Mouse (Mus musculus) gastrocnemius, adult 18-20 months (tissue): ENCODE data around the gene Grhl1. TPM values are rescaled to one million over a fixed set of nuclear protein-coding genes. Genes with fewer than 3 reads are reported as not detected.
A peak's percentile ranks its signal among the peaks of the same experiment; 100 is the strongest.
"Not testable (repeated sequence)": the region's sequence is repeated elsewhere in the genome, so short reads cannot be mapped to it uniquely, and the experiment has no call there.

Experiments used
- DNase-seq: peaks from one replicate; pipeline ENCODE4 v3.0.0; 2021; ENCODE audit warnings: low spot score
- total RNA-seq, 2 experiments: library from RNA; stranded (reverse); gene quantifications; 2 replicates each; pipeline ENCODE4 v1.2.3; 2021

Grhl1 gene
- total RNA-seq, 2 experiments from 2014 or later = 0.24 to 0.27 TPM

DNA sequence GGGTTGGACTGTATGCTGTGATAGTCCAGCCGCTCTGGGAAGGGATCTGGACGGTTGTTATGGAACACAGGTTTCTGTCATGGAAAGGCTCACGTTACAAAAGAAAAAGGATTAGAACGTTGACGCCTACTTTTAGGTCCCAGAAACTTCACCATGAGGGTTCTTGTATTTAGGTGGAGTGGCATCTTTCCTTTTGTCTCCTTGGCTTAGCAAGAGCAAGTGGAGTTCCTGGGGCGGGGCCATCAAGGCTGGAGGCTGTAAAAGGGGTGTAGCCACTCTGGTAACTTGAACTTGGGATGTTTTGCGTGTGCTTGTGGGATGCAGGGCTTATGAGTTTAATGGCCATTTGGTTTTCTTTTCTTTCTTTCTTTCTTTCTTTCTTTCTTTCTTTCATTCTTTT, 18.3 kb downstream of the Grhl1 start:
- DNase-seq = no peak

DNA sequence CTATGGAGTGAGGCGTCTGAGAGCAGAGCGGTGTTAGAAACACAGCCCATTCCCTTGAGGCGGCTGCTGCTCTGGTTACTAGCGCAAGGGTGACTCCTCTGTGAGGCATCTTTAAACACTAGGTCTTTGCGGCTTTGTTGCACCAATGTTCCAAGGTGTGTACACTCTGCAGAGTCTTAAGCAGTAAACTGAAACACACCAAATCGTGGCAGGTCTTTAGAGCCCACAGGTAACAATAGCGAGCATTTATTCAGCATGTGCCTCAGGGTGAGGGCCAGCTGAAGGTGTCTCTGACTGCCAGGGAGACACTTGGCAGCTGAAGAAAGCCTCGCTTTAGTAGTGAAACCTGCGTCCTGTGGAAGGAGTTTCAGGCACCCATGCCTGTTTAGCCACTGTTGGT, 20.0 kb downstream of the Grhl1 start:
- DNase-seq = no peak

DNA sequence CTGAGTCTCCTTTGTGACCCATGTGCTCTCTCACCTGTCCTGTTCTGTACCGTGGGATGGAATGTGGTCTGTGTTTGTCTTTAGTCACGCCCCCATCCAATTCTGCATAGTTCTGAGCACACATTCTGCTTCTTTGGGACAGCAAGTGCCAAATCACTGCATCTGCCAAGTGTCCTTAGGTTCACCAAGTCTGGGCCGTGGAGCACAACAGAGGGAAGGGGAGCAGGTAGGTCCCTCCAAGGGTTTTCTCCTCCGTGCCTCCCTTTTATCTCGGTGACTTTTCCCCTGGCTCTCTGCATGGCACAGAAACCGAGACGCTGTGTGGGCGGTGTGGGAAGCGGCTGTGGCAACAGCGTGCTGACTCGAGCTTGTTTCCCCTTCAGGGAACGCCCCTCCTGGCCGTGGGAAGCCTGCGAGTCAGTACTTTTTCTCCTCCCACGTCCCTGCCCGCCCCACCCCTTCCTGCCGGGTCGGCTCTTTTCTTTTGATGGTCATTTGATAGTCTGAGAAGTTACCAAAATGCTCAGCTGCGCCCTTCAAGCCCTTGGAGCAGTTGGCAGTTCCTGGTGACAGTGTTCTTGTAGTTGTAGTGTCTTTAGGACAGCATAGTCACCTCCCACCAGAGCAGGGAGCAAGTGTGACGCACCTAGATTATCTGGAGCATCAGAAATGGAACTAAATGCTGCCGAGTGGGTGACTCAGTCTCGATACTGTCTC, 21.0 kb downstream of the Grhl1 start:
- DNase-seq = peak; percentile 72

DNA sequence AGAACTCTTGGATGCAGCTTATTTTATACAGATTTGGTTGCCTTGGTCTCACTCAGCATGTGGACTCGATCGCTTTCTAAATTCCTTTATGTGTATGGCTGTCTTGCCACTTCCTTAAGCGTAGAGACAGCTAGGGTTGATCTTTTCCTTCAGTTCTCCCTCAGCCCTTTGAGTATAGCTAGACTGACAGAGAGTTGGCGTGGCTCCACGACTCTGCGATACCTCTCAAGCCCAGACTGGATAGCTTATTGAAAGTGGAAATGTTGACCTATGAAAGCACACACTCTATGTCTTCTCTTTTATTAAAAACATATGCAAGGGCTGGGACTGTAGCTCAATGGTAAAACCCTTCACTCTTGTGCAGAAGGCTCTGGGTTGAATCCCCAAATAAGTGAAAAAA, 25.3 kb downstream of the Grhl1 start:
- no peak for DNase-seq

DNA sequence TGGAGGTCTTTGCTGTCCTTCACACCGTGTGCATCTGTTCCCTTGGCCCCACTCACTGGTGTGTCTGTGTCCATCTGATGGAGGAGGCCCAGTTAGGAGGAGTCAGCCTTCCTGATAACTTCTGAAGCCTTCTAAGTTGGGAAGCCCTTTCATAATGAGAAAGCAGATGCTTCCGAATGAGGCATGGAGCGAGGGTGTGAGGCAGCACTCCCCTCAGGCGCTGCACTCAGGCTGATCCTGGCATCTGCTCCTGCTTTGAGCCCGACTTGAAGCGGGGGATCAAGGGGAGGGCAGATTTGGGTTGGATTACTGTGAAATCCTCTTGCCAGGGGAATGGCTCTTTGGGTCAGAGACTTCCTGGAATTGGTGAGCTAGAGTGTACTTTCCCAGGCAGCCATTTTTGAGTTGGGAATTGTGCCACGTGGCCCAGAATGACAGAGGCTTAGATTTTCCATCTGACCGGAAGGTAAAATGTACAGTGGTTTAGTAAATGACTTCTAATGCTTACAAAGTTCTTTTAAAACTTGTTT, 27.3 kb downstream of the Grhl1 start:
- DNase-seq = no peak

DNA sequence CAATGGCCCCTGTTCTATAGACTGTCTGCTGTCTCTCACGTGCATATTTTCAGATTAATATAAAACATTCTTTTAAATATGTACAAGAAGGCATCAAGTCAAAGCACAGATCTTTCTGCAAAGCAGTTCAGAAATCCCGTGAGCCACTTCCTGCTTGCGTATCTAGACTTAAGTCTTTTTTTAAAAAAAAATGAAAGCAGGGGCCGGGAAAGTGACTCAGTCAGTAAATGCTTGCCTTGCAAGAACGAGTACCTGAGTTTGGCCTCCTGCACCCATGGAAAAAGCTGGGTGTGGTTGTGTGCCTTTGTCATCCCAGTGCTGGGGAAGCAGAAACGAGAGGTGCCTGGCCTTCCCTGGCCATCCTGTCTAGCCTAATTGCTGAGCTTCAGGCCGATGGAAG, 28.0 kb downstream of the Grhl1 start:
- DNase-seq = no peak

DNA sequence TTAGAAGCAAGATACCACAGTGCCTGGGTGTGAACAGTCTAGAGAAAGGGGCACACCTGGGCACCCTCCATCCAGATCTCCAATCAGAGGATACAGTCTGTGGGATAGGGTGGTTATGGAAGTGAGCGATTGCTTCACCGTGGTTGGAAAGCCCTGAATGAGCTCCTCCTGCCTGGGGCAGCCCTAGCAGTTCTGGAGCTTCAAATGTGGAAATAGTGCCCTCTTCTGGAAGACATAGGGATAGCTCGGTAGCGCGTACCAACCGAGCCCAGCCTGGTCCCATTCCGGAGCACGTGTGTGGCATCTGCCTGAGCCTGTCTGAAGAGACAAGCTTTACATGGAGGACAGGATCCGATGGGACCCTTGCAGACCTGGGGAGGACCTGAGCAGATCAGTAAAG, 28.7 kb downstream of the Grhl1 start:
- DNase-seq = peak; percentile 84

DNA sequence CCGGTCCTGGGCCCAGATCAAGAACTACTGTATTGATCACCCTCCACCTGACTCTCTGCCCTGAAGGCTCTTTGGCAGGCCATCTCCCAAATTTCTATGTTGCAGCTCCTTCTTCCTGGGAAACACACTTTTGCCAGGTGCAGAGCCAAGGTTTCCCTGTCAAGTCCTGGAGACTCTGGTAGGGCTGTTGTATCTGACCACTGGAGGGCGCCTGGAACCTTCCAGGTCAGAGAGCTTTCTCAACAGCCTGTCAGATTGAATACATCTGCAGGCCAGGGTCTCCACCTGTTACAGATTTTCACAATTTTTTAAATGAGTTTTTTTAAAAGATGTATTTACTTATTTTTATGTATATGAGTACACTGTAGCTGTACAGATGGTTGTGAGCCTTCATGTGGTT, 31.2 kb downstream of the Grhl1 start:
- peak; percentile 70 for DNase-seq

DNA sequence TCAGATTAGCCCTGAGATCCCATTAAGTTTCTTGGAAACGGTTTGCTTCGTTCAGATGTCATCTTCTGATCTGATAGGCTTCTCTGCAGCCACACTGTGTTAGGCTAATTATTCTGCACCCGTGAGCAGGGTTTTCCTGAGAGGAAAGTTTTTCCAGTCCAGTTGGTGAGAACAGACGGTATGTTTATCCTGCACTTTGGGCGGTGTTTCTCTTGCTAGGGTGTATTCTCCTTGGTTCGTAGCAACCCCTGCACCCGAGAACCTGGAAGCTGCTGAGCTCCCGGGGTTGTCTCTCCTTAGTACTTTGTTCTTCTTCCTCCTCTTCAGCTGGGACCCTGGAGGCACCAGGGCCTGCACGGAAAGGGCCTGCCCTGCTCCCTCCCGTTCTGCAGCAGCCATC, 34.1 kb downstream of the Grhl1 start:
- no peak for DNase-seq

DNA sequence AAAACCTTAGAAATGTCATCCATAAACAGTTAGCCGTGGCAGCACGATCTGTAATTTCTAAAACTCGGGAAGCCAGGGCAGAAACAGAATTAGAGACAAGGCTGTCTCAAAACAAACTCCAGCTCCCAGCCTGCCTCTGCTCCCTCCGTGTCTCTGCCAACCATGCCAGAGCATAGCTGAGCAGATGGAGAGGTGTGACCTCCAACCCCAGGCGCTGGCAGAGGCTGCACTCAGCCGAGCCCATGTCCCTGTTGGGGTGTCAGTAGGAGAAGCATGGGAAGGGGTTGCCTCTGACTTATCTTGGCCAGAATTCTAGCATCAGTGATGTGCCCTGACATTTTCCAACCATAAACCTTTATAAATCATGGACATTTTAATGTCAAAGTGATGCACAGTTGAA, 40.5 kb downstream of the Grhl1 start:
- DNase-seq = no peak

DNA sequence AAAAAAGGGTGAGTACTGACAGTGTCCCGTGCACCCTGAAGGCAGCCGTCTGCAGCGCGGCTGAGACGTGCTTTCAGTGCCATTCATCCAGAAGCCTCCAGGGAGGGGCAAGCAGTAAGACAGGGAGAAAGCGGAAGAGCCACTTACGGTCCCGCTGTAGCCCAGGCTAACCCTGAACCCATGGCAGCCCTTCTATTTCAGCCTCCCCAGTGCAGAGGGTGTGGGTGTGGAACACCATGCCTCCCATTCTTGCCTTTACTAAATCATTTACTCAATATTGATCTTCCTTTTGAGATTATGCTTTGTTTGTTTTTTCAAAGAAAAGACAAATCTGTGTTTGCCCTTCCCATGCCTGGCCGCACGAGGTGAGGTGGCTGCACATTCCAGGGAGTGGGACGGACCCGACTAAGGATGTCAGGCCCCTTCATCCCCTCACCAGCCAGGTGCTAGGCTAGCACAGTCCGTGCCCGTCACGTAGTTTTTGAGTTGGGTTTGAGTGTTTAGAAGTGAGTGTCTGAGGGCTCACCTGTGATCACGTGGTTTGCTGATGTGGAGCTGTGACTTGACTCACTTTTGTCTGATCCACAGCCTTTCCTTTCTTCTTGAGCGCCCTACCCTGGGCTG, 42.5 kb downstream of the Grhl1 start:
- DNase-seq = no peak

DNA sequence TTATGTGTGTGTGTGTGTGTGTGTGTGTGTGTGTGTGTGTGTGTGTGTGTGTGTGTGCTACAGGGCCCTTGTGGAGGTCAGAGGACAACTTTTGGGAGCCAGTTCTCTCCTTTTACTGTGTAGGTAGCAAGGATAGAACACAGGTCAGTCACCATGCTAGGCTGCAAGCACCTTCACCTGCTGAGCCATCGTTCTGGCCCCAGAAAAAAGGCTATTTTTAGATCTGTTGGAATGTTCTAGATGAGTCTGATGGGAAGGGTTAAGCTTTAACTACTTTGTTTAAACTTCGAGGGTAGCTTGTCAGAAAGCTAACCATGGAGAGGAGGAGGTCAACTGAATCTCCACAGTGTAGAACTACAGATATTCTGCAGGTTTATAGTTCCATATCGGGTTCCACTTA, 43.1 kb downstream of the Grhl1 start:
- DNase-seq = no peak

DNA sequence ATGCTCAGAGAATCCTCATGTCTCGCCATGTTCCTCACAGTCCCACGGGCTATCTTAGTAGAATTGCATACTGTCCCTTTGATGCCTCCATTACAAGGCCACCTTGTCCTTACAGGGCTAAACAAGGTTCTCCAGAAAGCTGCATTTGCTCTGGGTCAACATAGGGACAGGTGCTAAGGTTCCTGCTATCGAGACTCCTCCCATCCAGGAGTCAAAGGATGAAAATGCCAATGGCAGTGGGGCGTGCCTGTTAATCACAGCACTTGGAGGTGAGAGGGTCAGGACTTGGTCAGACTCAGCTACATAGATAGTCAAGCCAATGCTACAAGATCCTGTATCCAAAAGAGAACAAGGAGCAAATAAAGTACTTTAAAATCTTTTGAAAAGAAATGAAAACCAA, 47.4 kb downstream of the Grhl1 start:
- no peak for DNase-seq

DNA sequence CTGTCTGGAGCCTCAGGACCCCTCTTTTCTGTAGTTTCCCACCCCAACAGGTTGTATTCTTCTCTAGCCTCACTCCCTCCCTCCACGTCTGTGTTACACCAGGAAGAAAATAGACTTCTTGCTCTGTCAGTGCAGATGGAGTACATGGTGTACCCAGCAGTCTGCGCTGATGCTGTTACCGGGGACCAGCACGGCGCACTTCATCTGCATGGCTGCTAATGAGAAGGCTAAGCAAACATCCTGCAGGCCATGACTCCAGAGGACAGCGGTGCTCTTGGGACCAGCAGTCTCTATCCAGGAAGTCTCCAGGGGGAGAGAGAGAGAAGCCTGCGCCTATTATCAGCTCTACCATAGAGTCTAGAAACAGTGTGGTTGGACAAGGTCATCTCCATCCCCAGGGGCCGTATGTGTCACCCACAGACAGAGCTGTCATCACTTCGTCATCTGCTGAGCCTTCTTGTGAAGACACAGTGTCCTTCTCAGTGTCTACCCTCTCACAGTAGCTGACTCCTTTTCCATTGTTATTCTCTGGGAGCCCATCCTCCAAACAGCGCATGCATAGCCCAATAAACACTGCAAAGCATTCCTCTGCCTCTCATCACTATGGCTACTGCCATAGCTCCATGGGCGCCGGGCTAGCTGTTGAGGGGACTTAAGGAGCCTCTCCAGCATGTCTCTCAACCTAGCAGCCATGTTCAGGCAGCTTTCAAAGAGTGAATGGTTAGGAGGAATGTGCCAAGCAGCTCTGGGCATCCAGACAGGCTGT, 51.6 kb downstream of the Grhl1 start:
- no peak for DNase-seq

DNA sequence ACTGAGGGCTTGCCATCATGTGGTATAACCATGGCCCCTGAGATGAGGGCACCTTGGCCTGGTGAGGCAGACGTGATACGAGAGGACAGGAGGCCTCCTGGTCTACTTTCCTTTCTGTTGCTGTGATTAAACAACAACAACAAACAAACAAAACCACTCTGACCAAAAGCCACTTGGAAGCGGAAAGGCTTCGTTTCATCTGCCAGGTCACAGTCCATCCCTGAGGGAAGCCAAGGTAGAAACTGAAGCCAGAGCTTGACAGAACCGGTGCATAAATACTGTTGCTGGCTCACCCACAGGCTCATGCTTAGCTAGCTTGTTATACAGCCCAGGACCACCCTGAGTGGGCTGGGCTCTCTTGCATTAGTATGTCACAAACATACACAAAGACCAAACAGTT, 54.3 kb downstream of the Grhl1 start:
- no peak for DNase-seq

DNA sequence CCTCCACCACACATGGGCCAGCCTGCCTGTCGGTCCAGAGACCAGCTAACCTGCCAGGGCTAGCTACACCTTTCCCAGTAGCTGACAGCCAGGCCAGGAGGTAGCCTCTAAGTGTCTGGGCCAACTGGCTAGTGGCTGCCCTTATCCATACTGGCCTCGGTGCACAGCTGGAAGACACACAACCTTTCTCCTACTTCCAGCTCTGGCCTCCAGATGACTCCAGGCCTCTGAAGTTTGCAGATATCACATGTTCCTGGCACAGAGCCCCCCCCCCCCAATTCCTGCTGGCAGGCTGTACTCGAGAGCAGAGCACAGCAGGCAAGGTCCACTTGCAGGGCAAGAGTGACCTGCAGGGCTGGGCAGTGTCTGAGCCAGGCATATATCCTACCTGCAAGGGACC, 55.1 kb downstream of the Grhl1 start:
- DNase-seq = no peak

DNA sequence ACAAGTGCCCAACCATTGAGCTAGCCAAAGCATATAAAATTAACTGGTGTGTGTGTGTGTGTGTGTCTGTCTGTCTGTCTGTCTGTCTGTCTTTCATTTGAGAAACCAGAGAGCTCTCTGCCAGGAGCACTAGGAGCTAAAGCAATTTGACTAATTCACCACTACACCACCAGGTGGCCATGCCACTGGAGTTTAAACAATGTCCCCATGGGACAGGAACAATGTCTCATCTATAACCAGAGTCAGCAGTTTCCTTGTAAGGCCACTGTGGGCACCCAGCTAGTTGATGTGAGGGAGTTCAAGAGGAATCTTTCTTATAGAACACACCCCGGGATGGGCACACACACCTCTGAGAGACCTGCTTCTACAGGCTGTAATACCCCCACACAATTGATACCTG, 58.1 kb downstream of the Grhl1 start:
- no peak for DNase-seq

DNA sequence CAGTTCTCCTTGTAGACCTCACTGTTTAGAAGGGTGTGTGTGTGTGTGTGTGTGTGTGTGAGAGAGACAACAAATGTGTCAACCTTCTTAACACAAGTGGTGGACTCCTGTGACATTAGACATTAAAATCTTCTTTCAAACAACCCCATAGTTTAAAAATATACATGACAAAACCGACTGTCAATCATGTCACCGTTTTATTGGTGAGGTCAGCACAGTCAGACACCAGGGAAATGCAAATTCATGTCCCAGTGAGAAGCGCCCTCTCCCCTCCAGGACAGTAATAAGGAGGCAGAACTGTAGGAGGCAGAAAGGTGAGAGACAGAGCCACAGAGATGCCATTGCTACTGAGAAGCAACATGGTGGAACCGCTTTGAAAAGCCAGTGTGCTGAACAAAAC, 60.3 kb downstream of the Grhl1 start:
- DNase-seq = no peak

DNA sequence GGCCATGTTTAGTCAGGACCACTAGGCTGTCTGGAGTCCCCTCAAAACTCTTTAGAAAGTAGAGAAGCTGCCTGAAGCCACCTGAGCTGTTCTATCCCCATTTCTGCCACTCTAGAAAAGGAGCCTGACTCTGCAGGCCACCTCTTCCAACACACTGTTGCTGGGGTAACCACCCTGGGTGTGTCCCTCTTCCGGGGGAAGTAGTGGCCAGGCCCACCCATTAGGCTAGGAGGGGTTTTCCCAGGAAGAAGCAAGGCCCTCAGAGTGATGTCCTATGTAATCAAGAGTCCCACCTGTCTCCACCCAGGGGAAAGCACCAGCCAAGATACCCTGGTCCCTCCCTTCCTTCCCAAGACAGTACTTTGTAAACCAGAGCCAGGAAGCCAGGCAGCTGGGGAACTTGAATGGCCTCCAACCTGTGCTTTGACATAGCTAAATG, 61.7 kb downstream of the Grhl1 start:
- DNase-seq = peak; percentile 32

DNA sequence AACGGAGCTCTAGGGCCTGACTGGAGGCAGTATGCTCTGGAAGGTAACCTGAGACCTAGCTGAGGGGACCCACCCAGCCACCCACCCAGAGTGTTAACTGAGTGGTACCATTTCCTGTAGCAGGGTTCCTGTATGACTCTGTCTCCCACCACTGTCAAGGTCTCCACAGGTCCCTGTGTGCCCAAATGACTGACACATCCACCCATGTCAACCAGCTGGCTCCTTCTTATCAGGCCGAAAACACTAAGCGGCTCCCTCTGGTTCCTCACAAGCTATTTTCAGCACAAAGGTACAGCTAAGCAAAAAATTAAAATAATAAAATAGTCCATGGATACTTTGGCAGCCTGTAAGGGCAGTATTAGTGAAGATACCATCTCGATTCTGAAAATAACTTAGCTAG, 62.1 kb downstream of the Grhl1 start:
- no peak for DNase-seq

DNA sequence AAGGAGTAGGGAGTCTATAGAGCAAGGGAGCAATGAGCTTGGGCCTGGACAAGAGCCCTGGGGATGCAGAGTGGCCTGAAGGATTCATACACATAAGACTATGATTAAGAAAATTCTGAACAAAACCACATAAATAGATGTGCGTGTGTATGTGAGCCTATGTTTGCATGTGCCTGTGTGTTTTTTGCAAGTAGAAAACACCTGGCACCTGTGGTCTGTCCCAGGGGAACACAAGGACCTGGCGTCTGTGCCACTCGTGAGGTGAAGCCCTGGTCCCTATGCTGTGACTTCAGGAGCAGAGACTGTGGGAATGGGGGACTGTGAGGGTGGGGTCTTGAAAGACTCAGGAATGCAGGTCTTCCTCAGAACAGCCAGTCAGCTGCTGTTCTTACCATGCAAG, 62.6 kb downstream of the Grhl1 start:
- no peak for DNase-seq

DNA sequence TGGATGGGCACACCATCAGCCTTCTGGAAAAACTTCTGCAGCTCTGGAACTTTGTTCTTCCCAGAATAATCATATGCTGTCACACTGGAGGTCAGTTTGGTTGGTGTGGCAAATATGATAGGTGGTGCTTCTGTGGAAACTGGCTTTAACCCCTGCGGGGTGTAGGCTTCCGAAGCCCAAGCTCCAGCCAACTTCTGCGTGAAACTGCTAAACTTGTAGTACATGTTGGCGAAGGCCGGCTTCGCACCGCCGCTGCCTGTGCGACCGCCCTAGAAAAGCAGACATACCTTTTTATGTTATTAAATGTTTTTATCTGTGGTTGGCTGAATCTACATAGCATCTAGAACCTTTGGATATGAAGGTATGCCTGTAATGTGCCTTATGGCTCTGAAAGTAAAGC, 66.7 kb downstream of the Grhl1 start:
- DNase-seq = not testable (repeated sequence)
